Mouse (Mus musculus): ENCODE measurements around the gene Tox2.

- no peak for TF ChIP-seq CTCF (IDR thresholded peaks at IDR 0.05; ENCODE audit: control insufficient read depth, insufficient read depth, insufficient replicate concordance, low read depth, low read length)
- no peak for TF ChIP-seq POLR2A (IDR thresholded peaks at IDR 0.05; ENCODE audit: control insufficient read depth, low read depth, low read length)
Observed at GRCm38 (mm10) chr2:163267097-163267496, 64.2 kb downstream of the Tox2 start.
